Mouse (Mus musculus) heart, embryonic 14.5 days (tissue): ENCODE results near the gene Slf1. TPM values are rescaled to one million over a fixed set of nuclear protein-coding genes. Genes with fewer than 3 reads are reported as not detected.
"Not testable (repeated sequence)": the region's sequence is repeated elsewhere in the genome, so short reads cannot be mapped to it uniquely, and the experiment has no call there.

Source experiments
- ATAC-seq: fragments of 200-750 bp; cut with Nextera tagmentation; 2 replicates; pipeline ENCODE4 v1.8.0; 2017; ENCODE audit warnings: low read depth, moderate TSS enrichment; ENCODE audit not compliant: insufficient number of reproducible peaks, insufficient read depth, low FRiP score
- H3K27ac ChIP-seq, 2 experiments: fragments of 200-500 bp in 1 of 2; fragments of 300-500 bp in 1 of 2; sonication (generic) in 1 of 2; replicated peaks in 1 of 2; 2 replicates each; pipeline ENCODE4 v1.5.1; 2012 to 2014; ENCODE audit warnings: low read depth in 2 of 2, low read length in 2 of 2, control low read depth in 1 of 2, mild to moderate bottlenecking in 1 of 2, mixed read lengths in 1 of 2; ENCODE audit not compliant: control insufficient read depth in 1 of 2, insufficient read depth in 1 of 2
- H3K27me3 ChIP-seq: fragments of 300-500 bp; sonication (generic); 2 replicates; pipeline ENCODE4 v1.6.1; 2014; ENCODE audit warnings: mild to moderate bottlenecking, low read length, control low read depth; ENCODE audit not compliant: control insufficient read depth, insufficient read depth
- H3K36me3 ChIP-seq: fragments of 300-500 bp; sonication (generic); 2 replicates; pipeline ENCODE4 v1.6.1; 2014; ENCODE audit warnings: mild to moderate bottlenecking, control low read depth, low read length, mixed read lengths; ENCODE audit not compliant: control insufficient read depth, insufficient read depth
- H3K4me1 ChIP-seq, 2 experiments: fragments of 200-500 bp in 1 of 2; fragments of 300-500 bp in 1 of 2; sonication (generic) in 1 of 2; 2 replicates each; pipeline ENCODE4 v1.6.1; 2012 to 2014; ENCODE audit warnings: low read length in 2 of 2, control low read depth in 1 of 2, mixed read lengths in 1 of 2; ENCODE audit not compliant: control insufficient read depth in 2 of 2, insufficient read depth in 2 of 2
- H3K4me2 ChIP-seq: fragments of 300-500 bp; sonication (generic); 2 replicates; pipeline ENCODE4 v1.6.1; 2014; ENCODE audit warnings: mild to moderate bottlenecking, low read length
- H3K4me3 ChIP-seq, 2 experiments: fragments of 200-500 bp in 1 of 2; fragments of 300-500 bp in 1 of 2; sonication (generic) in 1 of 2; 2 replicates each; pipeline ENCODE4 v1.5.1; 2012 to 2014; ENCODE audit warnings: low read length in 2 of 2, mild to moderate bottlenecking in 2 of 2, control low read depth in 1 of 2, low read depth in 1 of 2, moderate library complexity in 1 of 2; ENCODE audit not compliant: control insufficient read depth in 1 of 2, insufficient read depth in 1 of 2
- H3K9ac ChIP-seq: fragments of 300-500 bp; sonication (generic); 2 replicates; pipeline ENCODE4 v1.6.1; 2014; ENCODE audit warnings: mild to moderate bottlenecking, low read length
- H3K9me3 ChIP-seq: fragments of 300-500 bp; sonication (generic); 2 replicates; pipeline ENCODE4 v1.6.1; 2016; ENCODE audit warnings: low read length, control low read depth; ENCODE audit not compliant: control insufficient read depth
- WGBS: fragments of 180-500 bp; shearing (Covaris S2); extraction: QIAGEN DNeasy Blood & Tissue Kit; methylation state at CpG from one replicate; pipeline ENCODE4 v1.1.7; 2014; 5-methylcytosine and 5-hydroxymethylcytosine counted together
- polyA plus RNA-seq: library from polyadenylated mRNA; unstranded; fragments of >200 nt; fragmentation: Nextera tagmentation; extraction: Ambion mirVana; gene quantifications from 2 replicates; pipeline ENCODE4 v1.2.1, GENCODE M21; 2014

The Slf1 gene
- polyA plus RNA-seq, 1 experiment from 2014 or later = 28.0 TPM

GRCm38 (mm10) chr13:77118695-77119094 is 16.6 kb downstream of the Slf1 start:
- 92% methylated on average over 4 of the region's 4 CpGs for WGBS

GRCm38 (mm10) chr13:77107734-77108133 is 27.5 kb downstream of the Slf1 start:
- peaks cover 19% of the 10 kb centered on the region; the same call in 1 of the 2 replicates for H3K36me3 ChIP-seq
- H3K27ac ChIP-seq = no peak overlapping the region
- H3K4me1 ChIP-seq = no peaks in the 10 kb centered on the region
- no peak overlapping the region for H3K9ac ChIP-seq
- no peak overlapping the region for H3K4me2 ChIP-seq
- no peaks in the 10 kb centered on the region for H3K9me3 ChIP-seq
- no peak overlapping the region for H3K4me3 ChIP-seq
- H3K27me3 ChIP-seq = no peaks in the 10 kb centered on the region
- no peak for ATAC-seq

More at GRCm38 (mm10) chr13:77118695-77119094, 16.6 kb downstream of the Slf1 start:
- Histone ChIP-seq H3K27ac (no peak overlapping the region), H3K4me3 (no peak overlapping the region), H3K4me2 (no peak overlapping the region), H3K36me3 (no peaks in the 10 kb centered on the region), H3K27me3 (no peaks in the 10 kb centered on the region), H3K9me3 (no peaks in the 10 kb centered on the region), H3K4me1 (no peaks in the 10 kb centered on the region), H3K9ac (no peak overlapping the region)
- ATAC-seq = no peak

GRCm38 (mm10) chr13:77092876-77093275 is 42.4 kb downstream of the Slf1 start:
- H3K36me3 ChIP-seq, H3K27ac ChIP-seq: not testable (repeated sequence)
- WGBS = 100% methylated on average over 1 of the region's 1 CpGs

GRCm38 (mm10) chr13:77072030-77072429 is 63.2 kb downstream of the Slf1 start:
- Histone ChIP-seq H3K4me3 (no peak overlapping the region), H3K9ac (no peak overlapping the region)
- ATAC-seq = no peak

More at GRCm38 (mm10) chr13:77092876-77093275, 42.4 kb downstream of the Slf1 start:
- not testable (repeated sequence) for H3K27me3 ChIP-seq, H3K4me2 ChIP-seq, H3K9me3 ChIP-seq, H3K4me3 ChIP-seq, H3K9ac ChIP-seq, ATAC-seq, H3K4me1 ChIP-seq

GRCm38 (mm10) chr13:77068847-77069246 is 66.4 kb downstream of the Slf1 start:
- Histone ChIP-seq H3K9me3 (no peaks in the 10 kb centered on the region), H3K36me3 (no peaks in the 10 kb centered on the region), H3K27ac (no peak overlapping the region), H3K4me3 (no peak overlapping the region), H3K4me1 (no peaks in the 10 kb centered on the region), H3K9ac (no peak overlapping the region), H3K27me3 (no peaks in the 10 kb centered on the region), H3K4me2 (no peak overlapping the region)
- no peak for ATAC-seq
- 82% methylated on average over 1 of the region's 1 CpGs for WGBS

More at GRCm38 (mm10) chr13:77072030-77072429, 63.2 kb downstream of the Slf1 start:
- Histone ChIP-seq H3K36me3 (peaks cover 2% of the 10 kb centered on the region; the same call in 1 of the 2 replicates), H3K4me2 (no peak overlapping the region), H3K9me3 (peaks cover 5% of the 10 kb centered on the region; the same call in 1 of the 2 replicates), H3K4me1 (no peaks in the 10 kb centered on the region), H3K27me3 (no peaks in the 10 kb centered on the region), H3K27ac (no peak overlapping the region)

GRCm38 (mm10) chr13:77063221-77063620 is 72.1 kb downstream of the Slf1 start:
- Histone ChIP-seq H3K9ac (no peak overlapping the region), H3K36me3 (no peaks in the 10 kb centered on the region), H3K27ac (no peak overlapping the region), H3K4me3 (no peak overlapping the region), H3K27me3 (no peaks in the 10 kb centered on the region), H3K9me3 (no peaks in the 10 kb centered on the region), H3K4me1 (no peaks in the 10 kb centered on the region), H3K4me2 (no peak overlapping the region)
- ATAC-seq = no peak
- 91% methylated on average over 1 of the region's 1 CpGs for WGBS

- Histone ChIP-seq H3K4me3 (no peak overlapping the region), H3K9me3 (no peaks in the 10 kb centered on the region), H3K27ac (no peak overlapping the region), H3K4me2 (no peak overlapping the region), H3K27me3 (no peaks in the 10 kb centered on the region), H3K36me3 (peaks cover 2% of the 10 kb centered on the region; the same call in 1 of the 2 replicates), H3K9ac (no peak overlapping the region), H3K4me1 (no peaks in the 10 kb centered on the region)
- no peak for ATAC-seq
- whole genome bisulfite sequencing = 84% methylated on average over 3 of the region's 3 CpGs
These were observed 85.5 kb downstream of the Slf1 start for GRCm38 (mm10) chr13:77049736-77050135.

- H3K4me3 ChIP-seq = no peak overlapping the region
- H3K36me3 ChIP-seq = peaks cover 5% of the 10 kb centered on the region
- WGBS = 76% methylated on average over 1 of the region's 1 CpGs
- H3K4me2 ChIP-seq = no peak overlapping the region
- ATAC-seq = no peak
- H3K27me3 ChIP-seq = no peaks in the 10 kb centered on the region
- H3K4me1 ChIP-seq = no peaks in the 10 kb centered on the region
- H3K9ac ChIP-seq = no peak overlapping the region
- H3K27ac ChIP-seq = no peak overlapping the region
- no peaks in the 10 kb centered on the region for H3K9me3 ChIP-seq
These were observed 86.8 kb downstream of the Slf1 start for GRCm38 (mm10) chr13:77048461-77048860.
